Mouse (Mus musculus) neural tube, embryonic 13.5 days (tissue): ENCODE results near the gene Col4a1. TPM values are rescaled to one million over a fixed set of nuclear protein-coding genes. Genes with fewer than 3 reads are reported as not detected.

Source experiments
- ATAC-seq: fragments of 200-750 bp; cut with Nextera tagmentation; 2 replicates; pipeline ENCODE4 v1.8.0; 2017; ENCODE audit warnings: low read depth, mild to moderate bottlenecking, moderate TSS enrichment, moderate library complexity
- H3K27ac ChIP-seq: fragments of 300-500 bp; sonication (generic); replicated peaks from 2 replicates; pipeline ENCODE4 v1.5.1; 2015; ENCODE audit warnings: moderate library complexity, mild to moderate bottlenecking, inconsistent platforms
- H3K27me3 ChIP-seq: fragments of 300-500 bp; sonication (generic); 2 replicates; pipeline ENCODE4 v1.6.1; 2015; ENCODE audit warnings: mild to moderate bottlenecking, inconsistent platforms
- H3K36me3 ChIP-seq: fragments of 300-500 bp; sonication (generic); 2 replicates; pipeline ENCODE4 v1.6.1; 2015; ENCODE audit warnings: mild to moderate bottlenecking, inconsistent platforms
- H3K4me1 ChIP-seq: fragments of 300-500 bp; sonication (generic); replicated peaks from 2 replicates; pipeline ENCODE4 v1.6.1; 2015; ENCODE audit warnings: inconsistent platforms
- H3K4me2 ChIP-seq: fragments of 300-500 bp; sonication (generic); 2 replicates; pipeline ENCODE4 v1.6.1; 2015; ENCODE audit warnings: inconsistent platforms, mild to moderate bottlenecking, moderate library complexity
- H3K4me3 ChIP-seq: fragments of 300-500 bp; sonication (generic); 2 replicates; pipeline ENCODE4 v1.5.1; 2015; ENCODE audit warnings: mild to moderate bottlenecking, inconsistent platforms
- H3K9ac ChIP-seq: fragments of 300-500 bp; sonication (generic); 2 replicates; pipeline ENCODE4 v1.6.1; 2015; ENCODE audit warnings: moderate library complexity, mild to moderate bottlenecking, inconsistent platforms
- H3K9me3 ChIP-seq: fragments of 300-500 bp; sonication (generic); 2 replicates; pipeline ENCODE4 v1.6.1; 2016; ENCODE audit warnings: inconsistent platforms
- WGBS: fragments of 180-500 bp; shearing (Covaris S2); methylation state at CpG from one replicate; pipeline ENCODE4 v1.1.7; 2015; 5-methylcytosine and 5-hydroxymethylcytosine counted together
- polyA plus RNA-seq: library from polyadenylated mRNA; unstranded; fragments of >200 nt; fragmentation: Nextera tagmentation; extraction: Ambion mirVana; gene quantifications from 2 replicates; pipeline ENCODE4 v1.2.1, GENCODE M21; 2015

Gene Col4a1
- polyA plus RNA-seq, 1 experiment from 2014 or later = 108 TPM

DNA sequence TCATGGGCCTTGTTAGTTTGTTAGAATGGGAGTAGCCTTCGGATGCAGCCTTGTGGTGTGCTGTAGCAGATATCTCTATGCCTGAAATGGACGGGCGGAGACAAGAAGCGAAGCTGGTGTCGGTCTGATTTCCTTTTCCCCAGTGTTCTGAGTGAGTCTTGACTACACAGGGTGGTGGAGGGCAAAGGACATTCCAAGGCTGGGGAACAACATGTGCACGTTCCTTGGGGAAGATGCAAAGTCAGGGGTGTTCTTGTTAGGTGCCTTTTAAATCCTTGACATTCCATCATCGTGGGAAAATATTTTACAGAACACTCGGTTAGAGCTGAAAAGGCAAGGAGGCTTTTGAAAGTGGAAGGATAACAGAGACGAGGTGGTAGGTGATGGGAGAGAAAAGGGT, 31.8 kb upstream of the Col4a1 start:
- Histone ChIP-seq H3K4me3 (no peak overlapping the region), H3K27me3 (no peaks in the 10 kb centered on the region), H3K9ac (no peak overlapping the region), H3K9me3 (no peaks in the 10 kb centered on the region), H3K36me3 (no peaks in the 10 kb centered on the region), H3K4me1 (peaks cover 10% of the 10 kb centered on the region; the same call in 1 of the 2 replicates), H3K27ac (no peak overlapping the region), H3K4me2 (no peak overlapping the region)
- 86% methylated on average over 9 of the region's 9 CpGs for WGBS
- no peak for ATAC-seq

DNA sequence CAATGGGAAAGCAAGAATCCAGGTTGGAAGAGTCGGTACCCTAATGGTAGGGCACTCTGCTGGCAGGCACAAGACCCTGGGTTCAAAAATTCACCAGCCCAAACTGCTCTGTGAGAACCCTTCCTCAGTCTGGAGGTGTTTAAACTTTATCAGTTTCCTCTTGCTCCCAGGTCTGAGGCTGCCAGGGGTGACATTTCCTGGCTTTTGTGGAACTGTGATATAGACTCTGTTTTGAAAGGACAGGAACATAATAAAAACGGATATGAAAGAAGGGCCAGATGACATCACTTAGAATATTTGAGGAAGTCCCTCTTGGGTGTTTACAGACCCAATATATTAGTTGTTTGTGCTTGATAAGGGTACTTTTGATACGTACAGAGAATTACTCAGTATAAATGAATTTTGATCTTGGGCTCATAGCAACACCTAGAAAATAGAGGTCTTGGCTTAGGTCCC, 28.5 kb upstream of the Col4a1 start:
- H3K9me3 ChIP-seq = no peaks in the 10 kb centered on the region
- no peak for ATAC-seq
- H3K4me1 ChIP-seq = peaks cover 16% of the 10 kb centered on the region; the same call in 1 of the 2 replicates
- H3K4me3 ChIP-seq = no peak overlapping the region
- no peaks in the 10 kb centered on the region for H3K27me3 ChIP-seq
- no peaks in the 10 kb centered on the region for H3K36me3 ChIP-seq
- H3K27ac ChIP-seq = 0 out of 2 replicates have a peak overlapping the region, but pooled peaks have one; percentile 7
- no peak overlapping the region for H3K4me2 ChIP-seq
- WGBS = 82% methylated on average over 3 of the region's 3 CpGs
- H3K9ac ChIP-seq = no peak overlapping the region

DNA sequence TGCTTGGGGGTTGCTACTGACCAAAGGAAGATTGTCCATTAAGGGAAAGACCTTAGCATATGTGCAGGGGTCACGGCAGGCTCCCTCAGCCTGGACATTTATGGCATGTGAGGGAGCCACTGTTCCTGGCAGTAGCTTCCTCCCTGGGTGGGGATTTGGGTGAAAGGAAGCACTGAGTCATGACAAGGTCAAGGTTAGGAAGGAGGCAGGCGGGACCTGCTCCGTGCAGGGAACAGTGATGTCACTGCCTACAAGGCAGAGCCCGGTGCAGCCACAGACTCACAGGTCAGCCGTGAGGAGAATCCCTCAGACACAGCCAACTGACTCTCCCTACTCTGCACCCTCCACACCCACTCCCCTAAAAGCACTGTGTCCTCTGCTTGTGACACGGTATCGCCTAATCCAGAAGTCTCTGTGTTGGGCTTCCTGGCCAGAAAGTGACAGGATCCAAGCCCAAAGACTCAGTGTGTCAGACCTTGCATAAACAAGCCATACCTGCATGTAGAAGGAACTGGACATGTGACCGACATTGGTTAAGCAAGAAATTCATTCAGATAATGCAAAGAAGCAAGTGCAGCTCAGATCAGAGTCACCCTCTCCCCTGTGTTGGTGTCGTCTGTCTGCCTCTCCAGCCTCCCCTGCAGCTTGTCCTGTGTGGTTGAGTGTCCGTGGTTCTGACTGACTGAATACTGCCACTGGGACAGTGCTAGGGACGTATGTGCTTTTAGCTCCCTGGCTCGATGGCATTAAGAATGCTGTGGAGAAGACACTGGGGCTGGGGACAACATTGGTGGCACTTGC, 27.9 kb upstream of the Col4a1 start:
- ATAC-seq = no peak
- Histone ChIP-seq H3K4me1 (peaks cover 16% of the 10 kb centered on the region; the same call in 1 of the 2 replicates), H3K4me3 (no peak overlapping the region), H3K27ac (0 out of 2 replicates have a peak overlapping the region, but pooled peaks have one; percentile 7), H3K9me3 (no peaks in the 10 kb centered on the region), H3K9ac (no peak overlapping the region), H3K27me3 (no peaks in the 10 kb centered on the region), H3K4me2 (no peak overlapping the region), H3K36me3 (no peaks in the 10 kb centered on the region)
- WGBS = 71% methylated on average over 12 of the region's 12 CpGs

DNA sequence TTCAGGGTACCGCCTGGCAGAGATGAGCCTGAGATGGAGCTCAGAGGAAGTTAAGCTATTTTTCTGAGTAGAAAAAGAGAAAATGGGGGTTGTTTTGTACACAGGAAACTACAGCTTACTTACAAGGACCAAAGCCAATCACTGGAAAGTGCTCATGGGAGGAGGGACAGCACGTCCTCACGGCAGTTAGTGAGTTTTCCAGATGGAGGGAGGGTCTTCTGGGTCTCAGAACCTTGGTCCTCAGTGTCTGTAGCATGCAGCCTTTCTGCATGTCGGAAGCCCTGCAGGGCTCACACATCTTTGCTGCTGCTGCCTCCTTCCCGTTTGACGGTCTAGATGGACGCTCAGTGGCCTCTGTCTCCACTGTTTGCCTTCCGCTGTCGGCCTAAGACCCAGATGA, 25.9 kb upstream of the Col4a1 start:
- H3K9me3 ChIP-seq = no peaks in the 10 kb centered on the region
- no peak overlapping the region for H3K9ac ChIP-seq
- no peak overlapping the region for H3K4me3 ChIP-seq
- H3K36me3 ChIP-seq = no peaks in the 10 kb centered on the region
- H3K4me2 ChIP-seq = no peak overlapping the region
- no peak overlapping the region for H3K27ac ChIP-seq
- 89% methylated on average over 9 of the region's 9 CpGs for WGBS
- H3K27me3 ChIP-seq = no peaks in the 10 kb centered on the region
- peaks cover 11% of the 10 kb centered on the region; the same call in 1 of the 2 replicates for H3K4me1 ChIP-seq
- ATAC-seq = no peak

DNA sequence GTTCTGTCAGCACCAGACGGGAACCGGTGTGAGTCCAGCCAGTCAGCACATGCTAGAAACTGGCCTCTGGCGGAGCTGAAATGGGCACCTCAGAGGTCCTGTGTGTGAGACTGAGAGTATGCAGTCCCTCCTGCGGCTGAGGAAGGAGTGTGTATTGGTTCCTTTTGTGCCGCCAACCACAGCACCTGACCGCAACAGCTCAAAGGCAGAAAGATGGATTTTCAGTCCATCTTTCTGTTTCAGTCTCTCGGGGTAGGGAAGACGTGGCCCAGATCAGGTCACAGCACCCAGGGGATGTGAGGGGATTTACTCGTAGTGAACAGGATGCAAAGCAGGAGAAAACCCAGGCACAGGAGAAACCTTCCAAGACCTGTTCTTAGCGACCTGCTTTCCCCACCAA, 25.0 kb upstream of the Col4a1 start:
- H3K27me3 ChIP-seq = no peaks in the 10 kb centered on the region
- no peak for ATAC-seq
- peaks cover 7% of the 10 kb centered on the region; the same call in 1 of the 2 replicates for H3K4me1 ChIP-seq
- H3K9me3 ChIP-seq = no peaks in the 10 kb centered on the region
- H3K4me3 ChIP-seq = no peak overlapping the region
- H3K4me2 ChIP-seq = no peak overlapping the region
- no peaks in the 10 kb centered on the region for H3K36me3 ChIP-seq
- H3K27ac ChIP-seq = no peak overlapping the region
- whole genome bisulfite sequencing = 86% methylated on average over 10 of the region's 10 CpGs
- H3K9ac ChIP-seq = no peak overlapping the region

DNA sequence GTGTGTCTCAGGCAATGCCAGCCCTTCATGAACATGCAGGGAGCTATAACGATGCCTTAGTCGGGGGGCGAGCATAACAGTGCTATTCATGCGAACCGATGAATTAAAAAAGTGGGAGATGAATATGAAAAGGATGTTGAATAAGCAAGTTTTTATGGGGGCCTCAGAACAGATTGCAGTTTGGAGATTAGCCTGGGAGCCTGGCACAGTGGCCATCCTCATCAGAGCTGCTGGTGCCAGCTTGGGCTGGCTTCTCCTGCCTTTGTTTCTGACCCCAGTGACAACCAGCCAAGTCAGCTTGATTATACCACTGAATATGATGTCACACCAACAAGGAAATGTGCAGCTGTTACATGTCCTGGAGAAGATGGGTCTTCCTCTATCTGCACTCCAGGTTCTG, 23.7 kb upstream of the Col4a1 start:
- 76% methylated on average over 5 of the region's 5 CpGs for WGBS
- no peaks in the 10 kb centered on the region for H3K9me3 ChIP-seq
- no peak for ATAC-seq
- peak overlapping the region; percentile 42; the same call in 1 of the 2 replicates for H3K27ac ChIP-seq
- H3K36me3 ChIP-seq = no peaks in the 10 kb centered on the region
- peaks cover 7% of the 10 kb centered on the region; the same call in 1 of the 2 replicates for H3K4me1 ChIP-seq
- no peak overlapping the region for H3K4me3 ChIP-seq
- no peak overlapping the region for H3K9ac ChIP-seq
- no peaks in the 10 kb centered on the region for H3K27me3 ChIP-seq
- H3K4me2 ChIP-seq = no peak overlapping the region

DNA sequence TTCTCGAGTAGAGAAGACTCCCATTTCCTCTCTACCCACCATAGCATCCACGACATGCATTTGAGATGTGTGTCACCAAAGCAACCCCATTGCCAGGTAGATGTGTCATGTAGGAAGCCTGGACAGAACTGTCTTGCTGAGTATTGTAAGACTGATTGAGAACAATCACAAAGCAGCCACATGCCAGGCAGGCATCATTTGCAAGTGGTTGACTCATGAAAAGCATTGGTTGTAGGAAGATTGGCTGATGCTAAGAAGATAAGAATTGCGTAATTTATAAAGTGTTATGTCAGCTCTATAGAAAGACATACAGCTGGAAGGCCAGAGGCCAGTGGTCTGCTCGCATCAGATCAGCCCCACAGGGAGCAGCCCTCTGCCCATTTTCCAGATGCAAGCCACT, 22.6 kb upstream of the Col4a1 start:
- Histone ChIP-seq H3K9ac (no peak overlapping the region), H3K27me3 (no peaks in the 10 kb centered on the region), H3K36me3 (no peaks in the 10 kb centered on the region), H3K9me3 (no peaks in the 10 kb centered on the region), H3K4me2 (no peak overlapping the region), H3K27ac (no peak overlapping the region), H3K4me1 (peaks cover 13% of the 10 kb centered on the region; the same call in 1 of the 2 replicates), H3K4me3 (no peak overlapping the region)
- ATAC-seq = no peak
- WGBS = 84% methylated on average over 4 of the region's 4 CpGs

DNA sequence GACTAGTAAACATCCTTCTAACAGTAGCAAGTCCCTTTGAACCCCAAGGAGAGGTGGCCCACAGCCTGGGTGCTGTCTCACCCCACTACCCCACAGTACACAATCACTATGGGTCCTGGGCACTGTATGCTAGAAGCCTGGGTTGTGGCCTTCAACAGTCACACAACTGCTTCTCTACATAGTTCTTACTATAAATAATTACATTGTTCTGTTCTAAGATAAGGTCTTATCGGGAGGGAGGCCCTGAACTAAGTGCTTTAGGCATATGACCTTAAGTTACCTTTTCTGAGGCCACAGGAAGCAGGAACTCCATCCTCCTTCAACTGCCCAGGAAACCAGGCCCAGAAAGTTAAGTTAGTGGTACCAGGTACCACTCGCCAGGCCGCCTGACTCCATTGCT, 21.9 kb upstream of the Col4a1 start:
- H3K4me3 ChIP-seq = no peak overlapping the region
- no peak for ATAC-seq
- WGBS = 87% methylated on average over 3 of the region's 3 CpGs

DNA sequence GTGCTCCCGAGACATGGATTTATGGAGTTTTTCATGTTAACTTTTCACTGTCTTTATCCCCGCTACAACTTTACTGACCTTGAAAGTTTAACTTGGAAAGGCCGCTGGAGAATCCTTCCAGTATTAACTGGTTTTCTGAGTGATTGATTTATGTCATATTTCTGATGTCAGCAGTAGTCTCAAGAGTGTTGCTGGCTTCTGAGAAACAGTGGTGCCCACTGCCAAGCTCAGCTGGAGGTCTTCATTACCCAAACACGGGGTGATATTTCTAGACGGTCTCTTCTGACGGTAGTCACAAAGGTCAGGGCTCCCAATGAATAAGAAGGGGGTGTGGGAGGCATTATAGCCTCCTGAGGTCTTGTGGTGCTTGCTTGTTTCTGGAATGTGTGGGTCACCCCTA, 21.1 kb upstream of the Col4a1 start:
- no peaks in the 10 kb centered on the region for H3K9me3 ChIP-seq
- no peaks in the 10 kb centered on the region for H3K27me3 ChIP-seq
- no peak overlapping the region for H3K9ac ChIP-seq
- no peak overlapping the region for H3K4me3 ChIP-seq
- H3K4me1 ChIP-seq = peaks cover 13% of the 10 kb centered on the region; the same call in 1 of the 2 replicates
- H3K4me2 ChIP-seq = no peak overlapping the region
- WGBS = 79% methylated on average over 6 of the region's 6 CpGs
- no peak overlapping the region for H3K27ac ChIP-seq
- no peak for ATAC-seq
- H3K36me3 ChIP-seq = no peaks in the 10 kb centered on the region

More for the DNA sequence above, 21.9 kb upstream of the Col4a1 start:
- no peak overlapping the region for H3K4me2 ChIP-seq
- no peaks in the 10 kb centered on the region for H3K36me3 ChIP-seq
- no peak overlapping the region for H3K27ac ChIP-seq
- no peak overlapping the region for H3K9ac ChIP-seq
- no peaks in the 10 kb centered on the region for H3K9me3 ChIP-seq
- H3K4me1 ChIP-seq = peaks cover 13% of the 10 kb centered on the region; the same call in 1 of the 2 replicates
- no peaks in the 10 kb centered on the region for H3K27me3 ChIP-seq

DNA sequence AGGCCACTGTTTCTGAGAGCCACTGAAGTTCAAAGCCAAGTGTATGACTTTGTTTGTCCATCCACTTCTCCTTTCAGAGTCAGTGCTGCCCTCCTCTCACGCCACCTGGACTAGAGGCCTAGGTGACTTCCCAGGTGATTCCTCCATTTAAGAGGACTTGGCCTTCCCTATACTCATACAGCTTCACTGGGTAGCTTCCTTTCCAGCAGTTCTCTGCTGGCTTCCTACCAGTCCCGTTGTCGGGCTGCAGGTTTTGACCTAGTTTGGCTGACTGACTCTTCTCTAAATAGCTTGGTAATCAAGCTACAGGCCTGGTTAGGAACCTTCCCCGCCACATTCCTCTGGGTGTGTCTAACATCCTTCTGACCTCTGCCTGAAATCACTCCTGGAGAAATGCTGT, 18.9 kb upstream of the Col4a1 start:
- Histone ChIP-seq H3K4me3 (no peak overlapping the region), H3K36me3 (no peaks in the 10 kb centered on the region), H3K27ac (no peak overlapping the region), H3K27me3 (no peaks in the 10 kb centered on the region), H3K4me2 (no peak overlapping the region), H3K9me3 (no peaks in the 10 kb centered on the region), H3K9ac (no peak overlapping the region), H3K4me1 (peaks cover 14% of the 10 kb centered on the region; the same call in 1 of the 2 replicates)
- WGBS = 73% methylated on average over 4 of the region's 4 CpGs
- ATAC-seq = no peak

DNA sequence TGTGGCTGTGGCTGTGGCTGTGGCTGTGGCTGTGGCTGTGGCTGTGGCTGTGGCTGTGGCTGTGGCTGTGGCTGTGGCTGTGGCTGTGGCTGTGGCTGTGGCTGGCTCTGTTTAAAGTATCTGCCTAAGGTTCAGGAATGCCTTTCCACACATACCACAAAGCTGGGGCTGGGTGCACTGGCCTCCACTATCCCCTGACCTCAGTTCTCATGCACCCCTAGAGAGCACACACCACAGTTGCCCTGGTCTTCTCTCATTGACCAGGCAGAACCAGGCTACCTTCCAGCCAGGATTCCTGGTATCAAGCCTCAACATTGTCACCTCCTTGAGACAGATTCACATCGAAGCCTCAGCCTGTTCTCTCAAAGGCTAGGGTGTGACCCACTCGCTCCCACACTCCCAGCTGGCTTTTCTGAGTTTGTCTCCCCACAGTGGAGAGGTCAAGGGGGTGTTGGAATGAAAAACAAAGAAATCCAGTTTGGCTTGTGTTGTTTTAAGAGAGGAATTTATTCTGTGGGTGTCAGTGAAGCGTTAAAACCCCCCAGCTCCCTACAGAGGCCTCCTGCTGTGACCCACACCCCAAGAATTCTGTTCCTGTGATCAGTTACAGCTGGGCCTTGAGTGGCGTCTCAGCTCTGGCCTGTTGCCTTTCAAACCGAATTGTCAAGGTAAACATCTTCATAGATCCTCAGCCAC, 15.2 kb upstream of the Col4a1 start:
- Histone ChIP-seq H3K36me3 (no peaks in the 10 kb centered on the region), H3K4me3 (no peak overlapping the region), H3K9me3 (no peaks in the 10 kb centered on the region), H3K4me1 (peaks cover 12% of the 10 kb centered on the region; the same call in 1 of the 2 replicates), H3K4me2 (no peak overlapping the region), H3K9ac (no peak overlapping the region), H3K27me3 (no peaks in the 10 kb centered on the region), H3K27ac (no peak overlapping the region)
- no peak for ATAC-seq
- WGBS = 72% methylated on average over 5 of the region's 5 CpGs

DNA sequence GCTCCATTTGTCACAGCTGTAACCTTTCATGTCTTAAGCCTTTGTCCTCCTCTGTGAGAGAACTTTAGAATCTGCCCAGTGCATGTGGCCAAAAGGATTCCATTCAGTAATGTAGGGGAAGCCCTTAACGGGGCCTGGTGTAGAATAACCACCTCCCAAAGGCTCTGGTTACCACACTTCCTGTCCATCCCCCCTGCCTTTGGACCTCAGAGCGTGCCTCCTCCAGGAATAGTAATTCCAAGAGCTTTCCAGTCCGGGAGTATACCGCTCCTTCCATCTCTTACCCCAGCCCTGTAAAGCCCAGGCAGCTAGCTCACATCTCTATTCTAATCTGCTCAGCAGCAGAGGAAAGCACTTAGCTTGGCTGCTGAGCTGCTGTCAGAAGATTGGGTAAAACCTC, 14.7 kb upstream of the Col4a1 start:
- no peak overlapping the region for H3K4me3 ChIP-seq
- no peaks in the 10 kb centered on the region for H3K9me3 ChIP-seq
- no peaks in the 10 kb centered on the region for H3K36me3 ChIP-seq
- H3K4me1 ChIP-seq = peaks cover 12% of the 10 kb centered on the region; the same call in 1 of the 2 replicates
- no peaks in the 10 kb centered on the region for H3K27me3 ChIP-seq
- 52% methylated on average over 4 of the region's 4 CpGs for WGBS
- H3K9ac ChIP-seq = no peak overlapping the region
- ATAC-seq = no peak
- no peak overlapping the region for H3K4me2 ChIP-seq
- H3K27ac ChIP-seq = no peak overlapping the region
